In genomic region chr6:115996171-115996851, GRCm38 (mm10) we compare ENCODE assay signal across 9 mouse cellular contexts. TPM values are rescaled to one million over a fixed set of nuclear protein-coding genes. Genes with fewer than 3 reads are reported as not detected.
DNase-seq lines count a peak whose midpoint lies in the region; ATAC-seq and TF ChIP-seq lines count a peak whose summit lies in the region.
"Had no signal": no experiment of that assay in that cellular context is flagged by ENCODE, and none has a peak within 500 bp of the region (broad histone marks: within the 10 kb centered on the region; RNA-seq: fewer than 3 reads in every experiment).

No protein-coding gene starts in this region.

- 21% methylated on average over 6 of the region's 6 CpGs for whole genome bisulfite sequencing in embryonic facial prominence, embryonic 13.5 days
- WGBS in intestine, postnatal 0 days: 47% methylated on average over 6 of the region's 6 CpGs
- 27% methylated on average over 6 of the region's 6 CpGs for WGBS in lung, adult 2 months

- H3K36me3 ChIP-seq in embryonic facial prominence, embryonic 13.5 days: no peaks in the 10 kb centered on the region
- H3K36me3 ChIP-seq in intestine, postnatal 0 days (ENCODE audit: control insufficient read depth, insufficient read depth): no peaks in the 10 kb centered on the region
- H3K36me3 ChIP-seq: hindbrain, embryonic 15.5 days had no signal

- no peak overlapping the region for H3K9ac ChIP-seq in embryonic facial prominence, embryonic 13.5 days
- H3K9ac ChIP-seq in intestine, postnatal 0 days (ENCODE audit: low read depth, low read length): no peak overlapping the region
- H3K9ac ChIP-seq: hindbrain, embryonic 15.5 days had no signal

- DNase-seq in embryo, embryonic 11 days: peak; percentile 41
- DNase-seq in embryo, embryonic 10 days (ENCODE audit: low spot score): no peak
- DNase-seq in CD4-positive helper T cell, adult 2 months (ENCODE audit: low read depth, low spot score): peak; percentile 64
- DNase-seq in lung, adult 2 months: no peak
- peak; percentile 70 to 82 for DNase-seq in thymus, postnatal 36 days
- DNase-seq in urinary bladder, postnatal 10 days (ENCODE audit: low spot score): no peak

- H3K4me2 ChIP-seq in embryonic facial prominence, embryonic 13.5 days: no peak overlapping the region
- no peak overlapping the region for H3K4me2 ChIP-seq in intestine, postnatal 0 days (replicated peaks; ENCODE audit: low read depth)
- H3K4me2 ChIP-seq: hindbrain, embryonic 15.5 days had no signal

- no peaks in the 10 kb centered on the region for H3K9me3 ChIP-seq in embryonic facial prominence, embryonic 13.5 days
- no peaks in the 10 kb centered on the region for H3K9me3 ChIP-seq in intestine, postnatal 0 days (ENCODE audit: control insufficient read depth)
- H3K9me3 ChIP-seq: hindbrain, embryonic 15.5 days had no signal

- no peak for TF ChIP-seq POLR2A in lung, adult 2 months (IDR thresholded peaks at IDR 0.05; ENCODE audit: borderline replicate concordance, extremely low read depth, low read depth, low read length)

- ATAC-seq in embryonic facial prominence, embryonic 13.5 days (ENCODE audit: insufficient number of reproducible peaks, insufficient read depth, low FRiP score, low TSS enrichment, low read depth): no peak
- ATAC-seq in intestine, postnatal 0 days: no peak

- H3K27me3 ChIP-seq in embryonic facial prominence, embryonic 13.5 days: peaks cover 38% of the 10 kb centered on the region
- H3K27me3 ChIP-seq in intestine, postnatal 0 days (replicated peaks; ENCODE audit: control insufficient read depth, insufficient read depth, low read length): peaks cover 27% of the 10 kb centered on the region

- H3K4me1 ChIP-seq in embryonic facial prominence, embryonic 13.5 days: peaks cover 67% of the 10 kb centered on the region
- no peaks in the 10 kb centered on the region for H3K4me1 ChIP-seq in intestine, postnatal 0 days (replicated peaks; ENCODE audit: control insufficient read depth, insufficient read depth, low read length)
- H3K4me1 ChIP-seq in lung, adult 2 months (ENCODE audit: control insufficient read depth, insufficient read depth, low read length): peaks cover 18% of the 10 kb centered on the region

- peak overlapping the region; percentile 55 for H3K27ac ChIP-seq in embryonic facial prominence, embryonic 13.5 days
- H3K27ac ChIP-seq in intestine, postnatal 0 days (ENCODE audit: low read depth, low read length): peak overlapping the region; percentile 22; the same call in 1 of the 2 replicates

- no peak overlapping the region for H3K4me3 ChIP-seq in embryonic facial prominence, embryonic 13.5 days
- H3K4me3 ChIP-seq in intestine, postnatal 0 days (ENCODE audit: low read depth, low read length): no peak overlapping the region
- no peak overlapping the region for H3K4me3 ChIP-seq in lung, adult 2 months (replicated peaks; ENCODE audit: extremely low read depth, low read depth, low read length)
- H3K4me3 ChIP-seq: hindbrain, embryonic 15.5 days had no signal

- peak; percentile 66 for TF ChIP-seq CTCF in intestine, postnatal 0 days (IDR thresholded peaks at IDR 0.05; ENCODE audit: low read depth)
- peak; percentile 41 for TF ChIP-seq CTCF in lung, adult 2 months (IDR thresholded peaks at IDR 0.05; ENCODE audit: insufficient read depth, low read length)

RNA-seq across cellular contexts. Expression of gene Plxnd1, which starts 1.5 kb away (rescaled TPM):
- 25.2 and 40.3 TPM in 2 replicates for polyA plus RNA-seq in embryonic facial prominence, embryonic 13.5 days (2015; fragmentation: Nextera tagmentation; extraction: Ambion mirVana)
- polyA plus RNA-seq in intestine, postnatal 0 days (2015; fragmentation: Nextera tagmentation; extraction: Ambion mirVana): 8.2 and 9.6 TPM in 2 replicates
- 146 and 185 TPM in 2 replicates for polyA plus RNA-seq in lung, adult 2 months (2012; rRNA removed)

RNA-seq across cellular contexts. Expression of gene H1foo, which starts 51.6 kb away (rescaled TPM):
- polyA plus RNA-seq in embryonic facial prominence, embryonic 13.5 days (2015; fragmentation: Nextera tagmentation; extraction: Ambion mirVana): not detected in 2 replicates
- not detected in 2 replicates for polyA plus RNA-seq in intestine, postnatal 0 days (2015; fragmentation: Nextera tagmentation; extraction: Ambion mirVana)
- not detected in 2 replicates for polyA plus RNA-seq in lung, adult 2 months (2012; rRNA removed)
- polyA plus RNA-seq: hindbrain, embryonic 15.5 days had no signal

Comparison
In these comparisons a context has a peak if more than half of its experiments do, and no peak if none do; other contexts are left out.
1. DNase-seq: peak in embryo, embryonic 11 days (single experiment), CD4-positive helper T cell, adult 2 months (single experiment) and thymus, postnatal 36 days (2 of 2); none in embryo, embryonic 10 days (single experiment), lung, adult 2 months (single experiment) and urinary bladder, postnatal 10 days (single experiment).